Mouse (Mus musculus) 3T3-L1 (cell line): ENCODE measurements around the gene Cyb561.

Experiments
- DNase-seq: peaks from one replicate; pipeline ENCODE4 v3.0.0-alpha.2; 2015; ENCODE audit warnings: low read depth, low spot score

Gene Cyb561

GRCm38 (mm10) chr11:105952911-105953386 is at the start of gene Cyb561:
TSS of gene Cyb561 (minus strand) at chr11:105953336.
- DNase-seq, result peak; percentile 66

- DNase-seq, result peak; percentile 72
These were observed 48.6 kb upstream of the Cyb561 start for GRCm38 (mm10) chr11:106001718-106002117.

- DNase-seq, result no peak
These were observed 46.9 kb upstream of the Cyb561 start for GRCm38 (mm10) chr11:106000062-106000461.

GRCm38 (mm10) chr11:105994375-105994774 is 41.2 kb upstream of the Cyb561 start, which contains the start of gene Ace3:
TSS of gene Ace3 (plus strand) at chr11:105994675.
- no peak for DNase-seq

- no peak for DNase-seq
These were observed 37.1 kb upstream of the Cyb561 start for GRCm38 (mm10) chr11:105990231-105990630.

GRCm38 (mm10) chr11:105989446-105989845 is 36.3 kb upstream of the Cyb561 start:
- no peak for DNase-seq

- DNase-seq, result no peak
These were observed 34.3 kb upstream of the Cyb561 start for GRCm38 (mm10) chr11:105987446-105987845.

- peak; percentile 9 for DNase-seq
These were observed 31.3 kb upstream of the Cyb561 start for GRCm38 (mm10) chr11:105984452-105984851.

- DNase-seq, result no peak
These were observed 25.5 kb upstream of the Cyb561 start for GRCm38 (mm10) chr11:105978634-105979033.

GRCm38 (mm10) chr11:105978232-105978631 is 25.1 kb upstream of the Cyb561 start:
- DNase-seq, result no peak

- no peak for DNase-seq
These were observed 22.5 kb upstream of the Cyb561 start for GRCm38 (mm10) chr11:105975636-105976035.

- DNase-seq, result no peak
These were observed 21.9 kb upstream of the Cyb561 start for GRCm38 (mm10) chr11:105975050-105975449.

- no peak for DNase-seq
These were observed 21.5 kb upstream of the Cyb561 start for GRCm38 (mm10) chr11:105974593-105974992.

GRCm38 (mm10) chr11:105969516-105969915 is 16.4 kb upstream of the Cyb561 start:
- DNase-seq, result peak; percentile 75

GRCm38 (mm10) chr11:105968948-105969347 is 15.8 kb upstream of the Cyb561 start:
- DNase-seq, result no peak

- DNase-seq, result no peak
These were observed 14.8 kb upstream of the Cyb561 start, which contains the start of gene Ace for GRCm38 (mm10) chr11:105967741-105968574. TSS of gene Ace (plus strand) at chr11:105967945.

GRCm38 (mm10) chr11:105966288-105966687 is 13.2 kb upstream of the Cyb561 start:
- no peak for DNase-seq

GRCm38 (mm10) chr11:105964691-105965090 is 11.6 kb upstream of the Cyb561 start:
- peak; percentile 34 for DNase-seq

GRCm38 (mm10) chr11:105959355-105959754 is 6.2 kb upstream of the Cyb561 start:
- DNase-seq, result no peak

GRCm38 (mm10) chr11:105958566-105958965 is 5.4 kb upstream of the Cyb561 start:
- DNase-seq, result peak; percentile 52

- DNase-seq, result no peak
These were observed 4.4 kb upstream of the Cyb561 start for GRCm38 (mm10) chr11:105957501-105957900.

- no peak for DNase-seq
These were observed 2.8 kb upstream of the Cyb561 start for GRCm38 (mm10) chr11:105955815-105956430.

- DNase-seq, result peak; percentile 99
These were observed 266 bp upstream of the Cyb561 start for GRCm38 (mm10) chr11:105953402-105953801.
